Mouse (Mus musculus) layer of hippocampus, postnatal 10 days (tissue): Measurements from ENCODE around the gene E130114P18Rik. TPM values are rescaled to one million over a fixed set of nuclear protein-coding genes. Genes with fewer than 3 reads are reported as not detected.

Experiments
- DNase-seq, 2 experiments: peaks; one replicate each; pipeline ENCODE4 v3.0.0; 2021; ENCODE audit warnings: low spot score in 2 of 2
- total RNA-seq, 2 experiments: library from RNA; stranded (reverse); gene quantifications; 2 replicates each; pipeline ENCODE4 v1.2.3; 2021

The E130114P18Rik gene
- total RNA-seq, 2 experiments from 2014 or later, result 10.0 to 10.2 TPM

DNA sequence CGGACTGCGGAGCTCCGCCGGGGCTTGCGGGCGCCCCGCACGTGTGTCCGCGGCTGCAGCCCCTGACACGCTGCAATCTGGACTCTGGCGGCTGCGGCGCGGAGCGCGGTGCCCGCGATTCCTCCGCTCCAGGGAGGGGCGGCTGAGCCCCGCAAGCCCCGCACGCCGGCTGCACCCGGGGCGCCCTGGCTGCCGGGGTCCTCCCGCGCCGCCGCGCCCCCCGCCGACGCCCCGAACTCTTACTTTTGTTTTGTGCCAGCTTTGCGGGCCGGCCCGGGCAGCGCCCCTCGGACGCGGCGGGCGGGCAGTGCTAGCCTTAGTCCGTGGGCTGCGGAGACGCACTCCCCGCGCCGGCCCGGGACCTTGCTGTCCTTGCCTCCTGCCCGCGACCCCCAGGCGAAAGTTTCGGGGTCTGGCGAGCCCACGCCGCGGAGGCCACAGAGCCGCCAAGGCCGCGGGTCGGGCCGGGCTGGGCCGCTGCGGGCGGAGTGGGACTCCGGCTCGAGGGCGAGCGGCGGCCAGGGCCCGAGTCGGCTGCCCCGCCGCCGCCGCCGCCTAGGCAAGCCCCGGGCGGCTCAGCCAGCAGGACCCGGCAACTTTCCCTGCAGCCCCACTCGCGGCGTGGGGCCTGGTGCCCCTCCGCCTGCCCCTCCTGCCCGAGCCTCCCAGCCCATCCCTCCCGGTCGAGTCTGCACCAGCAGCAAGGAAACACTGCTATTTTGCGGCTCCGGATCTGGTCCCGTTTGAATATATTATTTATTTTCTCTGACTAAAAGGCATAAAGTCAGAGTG lies 529 bp upstream of the E130114P18Rik start:
- peak in 1 of 2 experiments; percentile 52 for DNase-seq

DNA sequence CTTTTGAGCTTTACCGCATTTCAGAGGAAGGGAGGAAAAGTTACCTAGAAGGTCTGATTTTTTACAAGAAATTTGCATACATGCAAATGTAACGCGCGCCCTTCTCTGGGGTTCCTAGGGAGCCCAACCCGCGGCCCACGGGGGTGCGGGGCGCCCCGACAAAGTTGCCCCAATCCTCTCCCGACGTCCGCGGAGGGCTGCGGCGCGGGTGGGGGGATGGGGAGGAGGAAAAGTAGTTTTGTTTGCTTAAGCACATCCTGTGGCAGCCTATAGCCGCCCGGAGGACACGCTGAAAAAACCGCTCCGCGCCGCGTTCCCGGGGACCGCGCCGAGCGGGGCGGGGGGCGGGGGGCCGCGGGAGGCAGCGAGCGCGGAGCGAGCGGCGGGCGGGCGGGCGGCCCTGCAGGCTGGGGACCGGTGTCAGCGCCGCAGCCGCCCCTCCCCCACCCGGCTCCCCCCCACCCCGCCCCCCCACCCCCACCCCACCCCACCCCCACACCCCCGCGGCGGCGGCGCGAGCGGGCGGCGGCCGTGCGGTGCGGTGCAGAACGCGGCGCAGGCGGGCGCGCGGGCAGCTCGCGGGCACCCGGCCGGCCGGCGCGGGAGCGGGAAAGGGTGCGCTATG lies 685 bp downstream of the E130114P18Rik start:
- DNase-seq, result peak; percentile 62 to 73

DNA sequence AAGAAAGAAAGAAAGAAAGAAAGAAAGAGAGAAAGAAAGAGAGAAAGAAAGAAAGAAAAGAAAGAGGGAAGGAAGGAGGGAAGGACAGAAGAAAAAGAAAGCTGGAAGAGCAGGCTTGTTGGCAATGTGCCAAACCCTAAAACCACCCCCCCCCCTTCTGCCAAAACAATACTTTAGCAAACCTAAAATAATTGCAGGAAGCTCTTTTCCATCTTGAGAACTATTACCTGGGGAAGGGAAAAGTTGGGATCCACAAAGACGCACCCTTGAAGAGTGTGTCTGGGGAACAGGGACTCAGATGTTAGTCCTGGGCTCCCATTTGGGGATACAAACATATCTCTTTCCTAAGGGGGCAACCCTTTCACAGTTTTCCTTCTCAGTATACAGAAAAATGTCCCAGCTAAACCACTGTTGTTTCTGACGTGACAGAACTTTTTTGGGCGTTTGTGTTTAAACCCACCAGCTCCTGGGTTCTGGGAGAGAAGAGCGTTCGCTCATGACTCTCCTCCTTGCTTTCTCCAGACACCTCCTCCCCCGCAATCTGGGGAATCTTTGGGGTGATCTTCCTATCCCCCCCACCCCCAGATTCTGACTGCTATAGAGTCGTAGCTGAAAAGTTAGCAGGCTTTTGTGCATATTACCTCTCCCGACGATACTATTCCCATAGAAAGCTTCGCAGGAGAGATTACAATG lies 1.3 kb downstream of the E130114P18Rik start:
- DNase-seq, result no peak

DNA sequence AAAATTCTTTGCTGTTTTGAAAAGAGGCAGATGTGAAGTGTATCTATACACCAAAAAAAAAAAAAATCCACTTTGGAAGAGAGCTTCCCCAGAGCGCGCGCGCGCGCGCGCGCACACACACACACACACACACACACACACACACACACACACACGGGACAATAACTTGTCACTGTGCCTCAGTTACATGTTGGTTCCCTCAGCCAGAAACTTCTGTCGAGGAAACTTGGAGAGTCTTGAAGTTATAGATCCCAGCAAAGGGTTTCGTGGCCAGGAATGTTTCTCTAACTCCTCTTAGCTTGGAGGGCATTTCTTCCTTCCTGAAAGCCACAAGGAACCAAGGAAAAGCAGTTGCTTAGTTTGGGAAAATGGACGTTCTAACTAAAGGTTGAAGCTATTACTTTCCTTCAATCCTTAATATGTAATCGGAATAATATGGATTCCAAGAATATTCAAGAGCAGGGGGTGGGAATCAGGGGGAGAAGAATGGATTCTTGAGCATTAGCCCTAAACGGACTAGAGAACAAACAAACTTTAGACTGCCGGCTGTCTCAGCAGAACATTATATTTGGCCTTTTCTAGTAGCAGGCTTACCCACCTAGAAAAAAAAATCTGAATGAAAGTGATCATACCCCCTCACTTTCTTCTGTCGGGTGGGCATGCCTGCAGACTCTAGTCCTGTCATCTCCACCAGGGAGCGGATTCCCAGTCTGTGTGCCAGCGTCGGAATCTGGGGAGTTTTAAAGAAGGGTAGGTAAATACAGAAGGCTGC lies 2.2 kb downstream of the E130114P18Rik start:
- no peak for DNase-seq

DNA sequence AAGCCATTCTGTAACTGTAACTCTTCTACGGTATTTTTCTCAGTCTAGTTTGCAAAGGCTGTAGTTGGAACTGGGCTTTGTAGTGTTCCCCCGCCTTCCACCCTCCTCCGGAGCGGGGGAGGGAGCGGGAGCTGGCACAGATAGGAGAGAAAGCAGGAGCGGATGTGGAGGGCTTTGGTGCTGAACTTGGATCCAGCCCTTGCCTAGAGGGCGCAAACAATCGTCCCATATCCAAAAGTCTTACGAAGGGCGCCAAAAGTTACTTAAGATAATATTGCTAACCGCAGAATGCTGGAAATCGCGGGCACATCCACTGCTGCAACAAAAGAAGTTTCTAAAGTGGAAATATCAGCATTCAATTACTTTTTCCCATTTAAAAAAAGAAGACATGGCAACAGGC lies 2.8 kb downstream of the E130114P18Rik start:
- DNase-seq, result peak in 1 of 2 experiments; percentile 68

DNA sequence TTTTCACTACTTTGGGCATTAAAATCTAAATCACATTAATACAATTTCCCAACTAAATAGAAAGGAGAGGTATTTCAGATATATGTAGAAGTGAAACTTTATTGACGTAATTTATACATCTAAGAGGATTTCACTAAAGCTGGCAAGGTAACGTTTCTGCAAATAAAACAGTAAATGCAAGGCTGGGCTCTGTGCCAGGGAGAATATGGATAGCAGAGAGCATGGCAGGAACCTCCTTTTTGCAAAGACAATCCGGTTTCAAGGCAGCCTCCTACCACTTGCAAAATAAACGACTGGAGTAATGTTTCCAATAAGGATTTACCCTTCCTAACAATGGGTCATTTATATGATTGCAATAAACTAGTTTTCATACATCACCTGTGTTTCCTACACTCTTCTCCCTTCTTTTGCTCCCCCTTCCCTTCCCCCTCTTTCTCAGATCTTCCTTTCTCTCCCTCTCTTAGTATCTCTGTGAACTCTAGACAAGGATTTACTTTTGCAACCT lies 3.4 kb downstream of the E130114P18Rik start:
- DNase-seq, result no peak

DNA sequence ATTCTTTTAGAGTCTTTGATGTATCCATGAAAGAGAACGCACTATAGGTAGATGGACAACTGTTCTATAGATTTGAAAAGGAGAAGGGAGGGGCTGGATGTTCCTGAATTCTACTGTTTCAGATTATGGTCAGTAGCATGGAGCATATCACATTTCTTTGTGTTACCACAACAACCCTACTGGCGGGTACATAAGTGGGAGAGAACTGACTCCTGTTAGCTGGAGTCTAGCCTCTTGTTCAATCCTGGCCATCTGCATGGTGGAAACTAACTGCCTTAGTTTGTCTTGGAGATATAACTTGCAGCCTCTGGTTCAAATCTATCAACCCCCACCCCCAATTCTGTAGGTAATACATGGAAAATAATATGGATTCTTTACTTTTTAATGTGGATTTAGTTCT lies 4.1 kb downstream of the E130114P18Rik start:
- DNase-seq, result no peak

DNA sequence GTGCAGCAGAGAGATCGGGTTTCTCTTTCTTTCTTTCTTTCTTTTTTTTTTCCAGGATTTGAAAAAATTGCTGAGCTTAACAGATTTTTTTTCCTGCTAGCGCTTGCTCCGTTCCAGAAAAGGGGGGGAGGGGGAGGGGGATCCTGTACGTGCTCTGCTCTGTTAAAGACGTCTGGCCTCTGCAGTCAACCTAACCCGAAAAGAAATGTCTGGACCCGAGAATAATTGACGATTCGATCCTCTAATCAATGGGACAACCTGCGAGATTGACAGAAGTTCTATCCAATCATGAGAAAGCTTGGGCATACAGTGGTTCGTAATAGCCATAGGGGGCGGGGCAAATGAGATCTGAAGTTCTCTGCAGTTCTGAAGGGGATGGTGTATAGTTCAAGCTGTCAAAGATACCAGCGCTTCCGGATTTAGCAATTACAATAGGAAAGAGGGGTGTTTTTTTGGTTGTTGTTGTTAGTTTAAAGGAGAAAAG lies 4.7 kb downstream of the E130114P18Rik start:
- peak; percentile 88 to 91 for DNase-seq

DNA sequence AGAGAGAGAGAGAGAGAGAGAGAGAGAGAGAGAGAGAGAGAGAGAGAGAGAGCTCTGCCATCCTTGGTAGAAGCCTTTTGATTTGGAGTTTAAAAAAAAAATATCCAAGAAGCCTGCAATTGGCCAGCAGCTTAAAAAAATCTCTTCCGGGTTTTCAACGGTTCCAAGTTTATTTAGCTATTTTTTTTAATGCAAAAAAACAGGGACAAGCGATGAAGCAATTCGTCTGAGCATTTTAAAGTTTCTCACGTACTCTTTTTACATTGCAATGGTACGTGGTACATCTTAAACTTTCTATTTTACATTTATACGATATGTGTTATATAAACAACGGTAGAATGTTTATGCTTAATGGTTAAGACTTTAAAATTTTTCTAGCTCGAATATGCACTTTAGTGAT lies 5.2 kb downstream of the E130114P18Rik start, which contains the start of gene Nfia:
Nfia (plus strand) TSS at position 94 of the 400 bp plus-strand sequence.
- no peak for DNase-seq

DNA sequence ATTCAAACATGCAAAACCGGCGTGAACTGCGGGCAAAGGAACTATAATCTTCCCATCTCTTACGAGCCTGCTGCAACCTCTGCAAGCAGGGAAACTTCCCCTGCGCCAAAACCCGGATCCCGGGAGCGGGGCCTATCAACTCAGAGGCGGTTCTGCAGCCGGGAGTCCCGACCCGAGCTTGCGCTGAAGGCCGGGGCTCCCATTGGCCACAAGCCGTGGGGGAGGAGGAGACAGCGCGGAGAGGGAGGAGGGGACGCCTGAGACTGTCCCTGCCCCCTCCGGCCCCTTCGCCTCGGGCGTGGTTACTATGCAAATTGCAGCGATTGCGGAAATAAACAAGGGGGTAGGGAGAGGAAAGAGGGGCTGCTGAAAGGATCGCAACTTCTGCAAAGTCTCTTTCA lies 5.8 kb downstream of the E130114P18Rik start:
- peak; percentile 92 to 95 for DNase-seq

DNA sequence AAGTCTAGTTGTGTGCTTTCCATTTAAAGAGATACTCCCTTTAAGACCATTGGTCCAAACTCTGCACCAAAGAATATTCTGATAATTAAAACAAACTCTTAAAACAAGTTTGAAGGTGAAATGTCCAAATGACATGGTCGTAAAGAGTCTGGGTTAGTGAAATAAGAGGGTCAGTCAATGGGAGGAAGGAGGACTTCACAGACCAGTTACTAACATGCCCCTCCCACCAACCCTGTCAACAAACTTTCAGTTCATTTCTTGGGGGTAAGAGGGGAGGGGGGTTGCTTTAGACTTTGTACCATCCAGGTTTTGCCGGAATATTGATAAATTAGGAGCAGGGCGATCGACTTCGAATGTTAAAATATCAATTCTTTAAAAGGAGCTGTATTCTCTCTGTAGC lies 6.5 kb downstream of the E130114P18Rik start:
- DNase-seq, result no peak

DNA sequence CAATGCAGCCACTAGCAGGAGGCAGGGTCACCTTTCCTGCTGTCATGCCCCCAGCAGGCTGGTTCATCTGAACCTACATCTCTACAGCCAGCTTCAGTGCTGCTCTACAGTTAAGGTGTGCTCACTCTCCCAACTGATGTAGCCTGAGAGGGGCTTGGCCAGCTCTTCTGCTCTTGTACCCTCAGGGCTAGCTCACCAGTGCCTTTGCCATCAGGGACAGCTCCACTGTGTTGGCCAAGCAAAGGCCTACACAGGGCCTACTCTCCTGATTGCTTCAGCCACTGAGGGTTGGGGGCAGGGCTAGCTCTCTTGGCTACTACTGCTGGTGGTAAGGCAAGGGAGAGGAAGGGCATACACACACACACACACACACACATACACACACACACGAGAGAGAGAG lies 8.0 kb downstream of the E130114P18Rik start:
- DNase-seq, result no peak

DNA sequence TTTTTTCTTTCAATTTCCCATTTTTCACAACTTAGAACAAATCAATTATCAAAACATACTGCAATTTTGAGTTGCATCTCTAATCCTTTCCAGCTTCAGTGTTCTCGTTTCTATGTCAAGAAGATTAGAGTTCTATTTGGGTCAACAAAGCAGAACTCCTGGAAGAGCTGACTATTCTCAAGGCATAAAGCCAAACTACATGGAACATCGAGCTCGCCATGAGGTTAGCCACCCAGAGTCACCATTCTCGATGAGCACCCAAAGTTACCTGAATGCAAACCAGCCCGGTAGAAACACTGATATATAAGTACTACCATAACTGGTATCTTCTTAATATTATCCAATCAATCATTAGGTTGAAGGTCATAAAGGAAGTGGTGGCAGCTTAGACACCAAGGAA lies 10.4 kb downstream of the E130114P18Rik start:
- DNase-seq, result no peak

DNA sequence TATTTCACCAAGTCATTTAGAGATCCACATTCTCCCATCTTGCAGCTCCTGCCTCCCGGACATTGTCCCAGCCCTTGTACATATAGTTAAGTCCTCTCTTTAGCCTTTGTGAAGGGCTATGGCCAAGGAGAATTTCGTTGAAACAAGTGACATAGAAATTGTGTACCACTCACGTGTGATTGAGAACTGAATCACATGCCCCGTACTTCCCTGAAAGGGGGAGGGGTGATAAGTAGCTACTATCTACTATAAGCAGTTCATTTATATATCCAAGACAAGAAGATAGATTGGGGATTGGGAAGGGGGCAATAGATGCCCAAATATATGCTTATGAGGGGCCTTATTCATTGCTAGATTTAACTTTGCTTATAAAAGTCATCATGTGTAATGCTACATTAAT lies 10.9 kb downstream of the E130114P18Rik start:
- no peak for DNase-seq

DNA sequence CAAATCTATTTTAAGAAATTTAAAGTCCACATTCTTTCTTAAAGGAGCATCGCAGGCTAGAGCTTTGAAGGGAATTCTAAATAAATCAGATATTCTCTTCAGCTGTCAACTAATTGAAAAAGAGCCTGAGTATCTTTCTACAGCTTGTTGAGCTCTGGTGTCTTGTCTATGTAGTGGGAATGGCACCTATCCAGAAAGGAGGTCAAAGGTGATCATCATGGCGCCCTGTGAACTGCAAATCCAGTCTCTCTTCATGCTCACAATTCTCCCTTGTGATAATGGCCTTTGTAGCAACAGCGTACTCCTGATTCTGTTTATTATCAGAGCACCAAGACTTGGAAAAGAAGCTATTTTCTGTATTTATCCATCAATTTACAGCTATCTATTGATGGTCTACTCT lies 11.8 kb downstream of the E130114P18Rik start:
- DNase-seq, result no peak

DNA sequence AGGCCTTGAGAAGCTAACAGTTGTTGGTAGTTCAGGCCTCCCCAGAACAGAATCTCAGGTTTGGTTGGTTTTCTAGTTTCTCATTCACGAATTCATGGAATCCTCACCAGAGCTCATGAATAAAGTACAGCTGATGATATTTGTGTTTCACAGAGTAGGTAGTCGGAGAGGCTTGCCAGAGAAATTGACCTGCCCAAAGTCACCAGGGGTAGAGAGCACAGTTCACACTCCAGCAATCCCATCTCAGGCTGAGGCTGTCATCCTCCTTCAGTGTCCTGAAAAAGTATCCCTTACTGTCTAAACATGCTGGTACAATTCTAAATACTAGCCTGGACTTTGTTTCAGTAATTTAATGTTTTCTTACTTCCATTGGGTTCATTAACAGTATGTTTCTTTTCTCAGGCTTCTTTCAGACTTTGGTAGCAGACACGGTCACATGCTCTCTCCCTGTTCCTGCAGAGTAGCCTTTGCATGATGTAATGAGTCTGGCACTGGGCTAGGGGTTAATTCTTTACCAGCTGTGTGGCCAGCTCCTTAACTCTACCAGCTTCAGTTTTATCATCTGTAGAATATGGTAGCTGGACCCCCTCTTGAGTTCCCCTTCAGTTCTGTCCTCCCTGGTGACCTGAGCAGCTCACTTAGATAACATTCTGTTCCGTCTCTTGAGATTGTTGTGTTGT lies 12.4 kb downstream of the E130114P18Rik start:
- DNase-seq, result no peak

DNA sequence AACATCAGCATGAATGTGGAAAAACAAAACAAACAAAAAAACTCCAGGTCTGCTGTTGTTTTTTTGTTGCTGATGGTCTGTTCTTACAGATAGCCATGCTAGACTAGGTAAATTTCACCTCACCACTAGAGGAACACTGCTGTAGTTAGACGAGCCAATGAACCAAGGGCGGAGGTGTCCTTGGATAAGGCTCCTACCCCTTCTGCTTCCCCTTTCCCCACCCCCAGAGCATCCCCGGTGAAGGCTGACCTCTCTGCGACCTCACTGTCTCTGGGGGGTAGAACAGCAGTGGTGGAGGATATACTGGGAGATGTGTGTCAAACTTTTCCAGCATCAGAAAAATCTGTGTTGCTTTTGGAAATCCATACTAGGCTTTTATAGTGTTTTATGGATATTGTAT lies 13.3 kb downstream of the E130114P18Rik start:
- no peak for DNase-seq

DNA sequence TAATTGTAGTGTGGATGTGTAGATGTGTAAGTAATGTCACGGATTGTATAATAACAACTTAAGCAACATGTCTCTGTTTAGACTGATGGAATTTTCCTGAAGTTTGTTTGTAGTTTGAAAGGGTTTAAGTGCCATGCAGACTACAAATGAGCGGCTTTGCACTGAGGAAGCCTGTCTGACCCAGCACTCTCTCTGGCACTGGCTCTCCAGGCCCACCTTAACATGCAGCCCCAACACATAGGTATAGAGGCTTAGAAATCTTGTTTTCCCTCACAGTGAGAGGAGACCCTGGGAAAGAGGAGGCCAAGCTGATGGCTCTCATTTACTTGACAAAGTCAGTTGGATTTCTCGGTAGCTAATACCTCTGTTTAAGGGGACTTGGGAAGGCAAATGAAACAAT lies 19.2 kb downstream of the E130114P18Rik start:
- no peak for DNase-seq

DNA sequence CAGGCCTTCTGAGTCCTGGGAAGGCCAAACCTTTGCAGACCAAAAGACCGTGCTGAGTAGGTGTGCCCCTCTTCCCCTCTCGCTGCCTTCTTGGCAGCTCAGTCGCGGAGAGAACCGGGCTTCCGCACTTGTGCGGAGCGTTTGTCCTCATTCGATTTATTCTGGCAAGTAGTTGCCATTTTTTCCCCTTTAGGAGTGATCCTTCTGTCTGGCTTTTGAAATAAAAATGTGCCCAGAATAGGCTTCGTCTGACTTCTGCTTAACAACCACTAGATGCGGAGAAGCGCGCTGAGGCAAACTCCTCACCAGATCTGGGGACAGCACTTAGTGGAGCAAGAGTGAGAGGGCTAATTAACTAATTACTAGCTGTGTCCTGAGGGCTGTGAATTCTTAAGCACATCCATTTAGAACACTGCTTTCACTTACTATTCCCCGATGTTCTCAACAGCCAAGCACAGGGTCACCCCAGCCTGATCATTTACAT lies 19.9 kb downstream of the E130114P18Rik start:
- peak; percentile 56 to 64 for DNase-seq
